Mouse (Mus musculus) heart, embryonic 14.5 days (tissue): Measurements from ENCODE around the gene Amacr. TPM values are rescaled to one million over a fixed set of nuclear protein-coding genes. Genes with fewer than 3 reads are reported as not detected.
"Not testable (repeated sequence)": the region's sequence is repeated elsewhere in the genome, so short reads cannot be mapped to it uniquely, and the experiment has no call there.

Source experiments
- ATAC-seq: fragments of 200-750 bp; cut with Nextera tagmentation; 2 replicates; pipeline ENCODE4 v1.8.0; 2017; ENCODE audit warnings: low read depth, moderate TSS enrichment; ENCODE audit not compliant: insufficient number of reproducible peaks, insufficient read depth, low FRiP score
- H3K27ac ChIP-seq, 2 experiments: fragments of 200-500 bp in 1 of 2; fragments of 300-500 bp in 1 of 2; sonication (generic) in 1 of 2; replicated peaks in 1 of 2; 2 replicates each; pipeline ENCODE4 v1.5.1; 2012 to 2014; ENCODE audit warnings: low read depth in 2 of 2, low read length in 2 of 2, control low read depth in 1 of 2, mild to moderate bottlenecking in 1 of 2, mixed read lengths in 1 of 2; ENCODE audit not compliant: control insufficient read depth in 1 of 2, insufficient read depth in 1 of 2
- H3K27me3 ChIP-seq: fragments of 300-500 bp; sonication (generic); 2 replicates; pipeline ENCODE4 v1.6.1; 2014; ENCODE audit warnings: mild to moderate bottlenecking, low read length, control low read depth; ENCODE audit not compliant: control insufficient read depth, insufficient read depth
- H3K36me3 ChIP-seq: fragments of 300-500 bp; sonication (generic); 2 replicates; pipeline ENCODE4 v1.6.1; 2014; ENCODE audit warnings: mild to moderate bottlenecking, control low read depth, low read length, mixed read lengths; ENCODE audit not compliant: control insufficient read depth, insufficient read depth
- H3K4me1 ChIP-seq, 2 experiments: fragments of 200-500 bp in 1 of 2; fragments of 300-500 bp in 1 of 2; sonication (generic) in 1 of 2; 2 replicates each; pipeline ENCODE4 v1.6.1; 2012 to 2014; ENCODE audit warnings: low read length in 2 of 2, control low read depth in 1 of 2, mixed read lengths in 1 of 2; ENCODE audit not compliant: control insufficient read depth in 2 of 2, insufficient read depth in 2 of 2
- H3K4me2 ChIP-seq: fragments of 300-500 bp; sonication (generic); 2 replicates; pipeline ENCODE4 v1.6.1; 2014; ENCODE audit warnings: mild to moderate bottlenecking, low read length
- H3K4me3 ChIP-seq, 2 experiments: fragments of 200-500 bp in 1 of 2; fragments of 300-500 bp in 1 of 2; sonication (generic) in 1 of 2; 2 replicates each; pipeline ENCODE4 v1.5.1; 2012 to 2014; ENCODE audit warnings: low read length in 2 of 2, mild to moderate bottlenecking in 2 of 2, control low read depth in 1 of 2, low read depth in 1 of 2, moderate library complexity in 1 of 2; ENCODE audit not compliant: control insufficient read depth in 1 of 2, insufficient read depth in 1 of 2
- H3K9ac ChIP-seq: fragments of 300-500 bp; sonication (generic); 2 replicates; pipeline ENCODE4 v1.6.1; 2014; ENCODE audit warnings: mild to moderate bottlenecking, low read length
- H3K9me3 ChIP-seq: fragments of 300-500 bp; sonication (generic); 2 replicates; pipeline ENCODE4 v1.6.1; 2016; ENCODE audit warnings: low read length, control low read depth; ENCODE audit not compliant: control insufficient read depth
- WGBS: fragments of 180-500 bp; shearing (Covaris S2); extraction: QIAGEN DNeasy Blood & Tissue Kit; methylation state at CpG from one replicate; pipeline ENCODE4 v1.1.7; 2014; 5-methylcytosine and 5-hydroxymethylcytosine counted together
- polyA plus RNA-seq: library from polyadenylated mRNA; unstranded; fragments of >200 nt; fragmentation: Nextera tagmentation; extraction: Ambion mirVana; gene quantifications from 2 replicates; pipeline ENCODE4 v1.2.1, GENCODE M21; 2014

Gene Amacr
- polyA plus RNA-seq, 1 experiment from 2014 or later = 16.6 TPM

- Histone ChIP-seq H3K4me3 (no peak overlapping the region), H3K27me3 (no peaks in the 10 kb centered on the region), H3K9ac (no peak overlapping the region), H3K36me3 (no peaks in the 10 kb centered on the region), H3K4me2 (no peak overlapping the region), H3K9me3 (no peaks in the 10 kb centered on the region), H3K4me1 (no peaks in the 10 kb centered on the region), H3K27ac (no peak overlapping the region)
- WGBS = 59% methylated on average over 3 of the region's 3 CpGs
- no peak for ATAC-seq
Measured at GRCm38 (mm10) chr15:10969439-10969838, 12.1 kb upstream of the Amacr start.

GRCm38 (mm10) chr15:10970777-10971176 lies 10.8 kb upstream of the Amacr start:
- no peak for ATAC-seq
- Histone ChIP-seq H3K4me2 (no peak overlapping the region), H3K9me3 (no peaks in the 10 kb centered on the region), H3K36me3 (no peaks in the 10 kb centered on the region), H3K27ac (no peak overlapping the region), H3K4me3 (no peak overlapping the region), H3K9ac (no peak overlapping the region), H3K27me3 (no peaks in the 10 kb centered on the region), H3K4me1 (no peaks in the 10 kb centered on the region)
- 79% methylated on average over 5 of the region's 5 CpGs for WGBS

- no peak for ATAC-seq
- H3K4me2 ChIP-seq = no peak overlapping the region
- H3K27me3 ChIP-seq = no peaks in the 10 kb centered on the region
- no peaks in the 10 kb centered on the region for H3K36me3 ChIP-seq
- no peaks in the 10 kb centered on the region for H3K9me3 ChIP-seq
- no peak overlapping the region for H3K4me3 ChIP-seq
- H3K27ac ChIP-seq = no peak overlapping the region
- no peak overlapping the region for H3K9ac ChIP-seq
- H3K4me1 ChIP-seq = peaks cover 0 to 5% of the 10 kb centered on the region in 2 experiments; a peak in 1 of 4 replicates
Measured at GRCm38 (mm10) chr15:10977151-10977550, 4.4 kb upstream of the Amacr start.

- peak overlapping the region; percentile 89 for H3K9ac ChIP-seq
Measured at GRCm38 (mm10) chr15:10980712-10981111, 844 bp upstream of the Amacr start.

GRCm38 (mm10) chr15:10982064-10982435 lies 494 bp downstream of the Amacr start:
- no peaks in the 10 kb centered on the region for H3K27me3 ChIP-seq
- no peak for ATAC-seq
- H3K4me1 ChIP-seq = peaks cover 0 to 5% of the 10 kb centered on the region in 2 experiments; a peak in 1 of 4 replicates
- H3K27ac ChIP-seq = peak overlapping the region; percentile 92 to 93
- H3K9ac ChIP-seq = peak overlapping the region; percentile 89
- peak overlapping the region; percentile 72 for H3K4me2 ChIP-seq
- peaks cover 7% of the 10 kb centered on the region; the same call in 1 of the 2 replicates for H3K36me3 ChIP-seq
- no peaks in the 10 kb centered on the region for H3K9me3 ChIP-seq
- H3K4me3 ChIP-seq = peak overlapping the region; percentile 73 to 93
- 4% methylated on average over 6 of the region's 6 CpGs for WGBS

More at GRCm38 (mm10) chr15:10980712-10981111, 844 bp upstream of the Amacr start:
- Histone ChIP-seq H3K4me2 (peak overlapping the region; percentile 72), H3K27me3 (no peaks in the 10 kb centered on the region), H3K9me3 (no peaks in the 10 kb centered on the region), H3K27ac (peak overlapping the region in 1 of 2 experiments; percentile 93; a peak in 1 of 4 replicates), H3K36me3 (0 out of 2 replicates have a peak, but pooled peaks cover 3% of the 10 kb centered on the region), H3K4me3 (peak overlapping the region in 1 of 2 experiments; percentile 73; a peak in 2 of 4 replicates), H3K4me1 (peaks cover 0 to 5% of the 10 kb centered on the region in 2 experiments; a peak in 1 of 4 replicates)
- ATAC-seq = no peak
- WGBS = 33% methylated on average over 2 of the region's 2 CpGs

GRCm38 (mm10) chr15:10985756-10986155 lies 4.2 kb downstream of the Amacr start:
- Histone ChIP-seq H3K27me3 (no peaks in the 10 kb centered on the region), H3K9ac (no peak overlapping the region), H3K4me2 (no peak overlapping the region), H3K9me3 (no peaks in the 10 kb centered on the region), H3K27ac (no peak overlapping the region), H3K36me3 (peaks cover 19% of the 10 kb centered on the region; the same call in 1 of the 2 replicates), H3K4me1 (peaks cover 0 to 3% of the 10 kb centered on the region in 2 experiments; a peak in 1 of 4 replicates), H3K4me3 (no peak overlapping the region)
- WGBS = 69% methylated on average over 6 of the region's 6 CpGs
- ATAC-seq = no peak

- H3K9me3 ChIP-seq, H3K4me1 ChIP-seq, H3K27me3 ChIP-seq, H3K27ac ChIP-seq, ATAC-seq, H3K4me2 ChIP-seq, H3K4me3 ChIP-seq, H3K9ac ChIP-seq: not testable (repeated sequence)
- peaks cover 19% of the 10 kb centered on the region; the same call in 1 of the 2 replicates for H3K36me3 ChIP-seq
- whole genome bisulfite sequencing = 75% methylated on average over 2 of the region's 2 CpGs
Measured at GRCm38 (mm10) chr15:10986477-10986876, 4.9 kb downstream of the Amacr start.

- H3K4me3 ChIP-seq = no peak overlapping the region
- WGBS = 51% methylated on average over 2 of the region's 2 CpGs
- peaks cover 23% of the 10 kb centered on the region for H3K36me3 ChIP-seq
- H3K4me1 ChIP-seq = no peaks in the 10 kb centered on the region
- no peak overlapping the region for H3K4me2 ChIP-seq
- no peak for ATAC-seq
- no peak overlapping the region for H3K9ac ChIP-seq
- no peak overlapping the region for H3K27ac ChIP-seq
- H3K9me3 ChIP-seq = no peaks in the 10 kb centered on the region
- no peaks in the 10 kb centered on the region for H3K27me3 ChIP-seq
Measured at GRCm38 (mm10) chr15:10990411-10990810, 8.9 kb downstream of the Amacr start.
